Mouse (Mus musculus): ENCODE data around the gene Itgb2. TPM values are rescaled to one million over a fixed set of nuclear protein-coding genes. Genes with fewer than 3 reads are reported as not detected.

The Itgb2 gene
- polyA plus RNA-seq, 1 experiment from 2014 or later: 2.1 TPM

GRCm38 (mm10) chr10:77517801-77518200, 12.3 kb upstream of the Itgb2 start:
- Histone ChIP-seq H3K9ac (no peak overlapping the region), H3K4me2 (no peak overlapping the region), H3K9me3 (replicated peaks) (no peaks in the 10 kb centered on the region), H3K4me3 (no peak overlapping the region), H3K27me3 (no peaks in the 10 kb centered on the region), H3K27ac (no peak overlapping the region), H3K36me3 (peaks cover 9% of the 10 kb centered on the region), H3K4me1 (replicated peaks) (peaks cover 26% of the 10 kb centered on the region)
- no peak for ATAC-seq (replicated peaks; ENCODE audit: insufficient number of reproducible peaks, insufficient read depth, low FRiP score, low read depth)
- WGBS: 82% methylated on average over 5 of the region's 5 CpGs

GRCm38 (mm10) chr10:77519191-77519590, 10.9 kb upstream of the Itgb2 start:
- Histone ChIP-seq H3K9ac (no peak overlapping the region), H3K27me3 (no peaks in the 10 kb centered on the region), H3K4me2 (no peak overlapping the region), H3K36me3 (no peaks in the 10 kb centered on the region), H3K9me3 (replicated peaks) (no peaks in the 10 kb centered on the region), H3K4me1 (replicated peaks) (peaks cover 30% of the 10 kb centered on the region), H3K27ac (no peak overlapping the region), H3K4me3 (no peak overlapping the region)
- WGBS: 61% methylated on average over 3 of the region's 3 CpGs
- ATAC-seq (replicated peaks; ENCODE audit: insufficient number of reproducible peaks, insufficient read depth, low FRiP score, low read depth): no peak

- H3K4me1 ChIP-seq (replicated peaks): peaks cover 21% of the 10 kb centered on the region
- no peaks in the 10 kb centered on the region for H3K36me3 ChIP-seq
- no peaks in the 10 kb centered on the region for H3K27me3 ChIP-seq
- ATAC-seq (replicated peaks; ENCODE audit: insufficient number of reproducible peaks, insufficient read depth, low FRiP score, low read depth): no peak
- H3K9me3 ChIP-seq (replicated peaks): no peaks in the 10 kb centered on the region
- no peak overlapping the region for H3K4me2 ChIP-seq
- H3K4me3 ChIP-seq: no peak overlapping the region
- H3K9ac ChIP-seq: no peak overlapping the region
- 77% methylated on average over 5 of the region's 5 CpGs for WGBS
- H3K27ac ChIP-seq: no peak overlapping the region
These were observed 9.6 kb upstream of the Itgb2 start for GRCm38 (mm10) chr10:77520497-77520896.

- 16% methylated on average over 18 of the region's 18 CpGs for WGBS
These were observed 7.9 kb upstream of the Itgb2 start for GRCm38 (mm10) chr10:77522021-77522731.

GRCm38 (mm10) chr10:77522746-77523145, 7.3 kb upstream of the Itgb2 start:
- no peak for ATAC-seq (replicated peaks; ENCODE audit: insufficient number of reproducible peaks, insufficient read depth, low FRiP score, low read depth)
- H3K4me3 ChIP-seq: peak overlapping the region; percentile 34
- no peaks in the 10 kb centered on the region for H3K27me3 ChIP-seq
- 58% methylated on average over 12 of the region's 12 CpGs for WGBS
- peaks cover 11% of the 10 kb centered on the region for H3K4me1 ChIP-seq (replicated peaks)
- H3K9me3 ChIP-seq (replicated peaks): no peaks in the 10 kb centered on the region
- H3K36me3 ChIP-seq: no peaks in the 10 kb centered on the region
- peak overlapping the region; percentile 36; the same call in 1 of the 2 replicates for H3K9ac ChIP-seq
- peak overlapping the region; percentile 61 for H3K4me2 ChIP-seq
- H3K27ac ChIP-seq: no peak overlapping the region

More at GRCm38 (mm10) chr10:77522021-77522731, 7.9 kb upstream of the Itgb2 start:
- Histone ChIP-seq H3K4me2 (peak overlapping the region; percentile 61), H3K27me3 (no peaks in the 10 kb centered on the region), H3K36me3 (no peaks in the 10 kb centered on the region), H3K4me1 (replicated peaks) (peaks cover 11% of the 10 kb centered on the region), H3K9ac (peak overlapping the region; percentile 36; the same call in 1 of the 2 replicates), H3K27ac (no peak overlapping the region), H3K9me3 (replicated peaks) (no peaks in the 10 kb centered on the region), H3K4me3 (peak overlapping the region; percentile 34)
- no peak for ATAC-seq (replicated peaks; ENCODE audit: insufficient number of reproducible peaks, insufficient read depth, low FRiP score, low read depth)

GRCm38 (mm10) chr10:77523321-77523720, 6.7 kb upstream of the Itgb2 start:
- Histone ChIP-seq H3K4me3 (no peak overlapping the region), H3K9me3 (replicated peaks) (no peaks in the 10 kb centered on the region), H3K4me1 (replicated peaks) (peaks cover 11% of the 10 kb centered on the region), H3K9ac (no peak overlapping the region), H3K27me3 (no peaks in the 10 kb centered on the region), H3K4me2 (no peak overlapping the region), H3K27ac (no peak overlapping the region), H3K36me3 (no peaks in the 10 kb centered on the region)
- WGBS: 61% methylated on average over 7 of the region's 7 CpGs
- no peak; the same call in 1 of the 2 replicates for ATAC-seq (replicated peaks; ENCODE audit: insufficient number of reproducible peaks, insufficient read depth, low FRiP score, low read depth)

GRCm38 (mm10) chr10:77526488-77526887, 3.6 kb upstream of the Itgb2 start:
- Histone ChIP-seq H3K36me3 (no peaks in the 10 kb centered on the region), H3K27me3 (no peaks in the 10 kb centered on the region), H3K4me2 (no peak overlapping the region), H3K9me3 (replicated peaks) (no peaks in the 10 kb centered on the region), H3K9ac (no peak overlapping the region), H3K4me1 (replicated peaks) (peaks cover 27% of the 10 kb centered on the region), H3K27ac (no peak overlapping the region), H3K4me3 (no peak overlapping the region)
- WGBS: 63% methylated on average over 2 of the region's 2 CpGs
- no peak for ATAC-seq (replicated peaks; ENCODE audit: insufficient number of reproducible peaks, insufficient read depth, low FRiP score, low read depth)

GRCm38 (mm10) chr10:77528634-77529033, 1.4 kb upstream of the Itgb2 start:
- H3K36me3 ChIP-seq: no peaks in the 10 kb centered on the region
- WGBS: 69% methylated on average over 6 of the region's 6 CpGs
- H3K4me3 ChIP-seq: no peak overlapping the region
- H3K27ac ChIP-seq: no peak overlapping the region
- no peak for ATAC-seq (replicated peaks; ENCODE audit: insufficient number of reproducible peaks, insufficient read depth, low FRiP score, low read depth)
- H3K9ac ChIP-seq: no peak overlapping the region
- H3K4me1 ChIP-seq (replicated peaks): peaks cover 21% of the 10 kb centered on the region
- no peaks in the 10 kb centered on the region for H3K9me3 ChIP-seq (replicated peaks)
- H3K27me3 ChIP-seq: no peaks in the 10 kb centered on the region
- no peak overlapping the region for H3K4me2 ChIP-seq

- H3K9ac ChIP-seq: no peak overlapping the region
These were observed 1.3 kb downstream of the Itgb2 start for GRCm38 (mm10) chr10:77531026-77532019.

GRCm38 (mm10) chr10:77532020-77532413, 2.0 kb downstream of the Itgb2 start:
- peaks cover 21% of the 10 kb centered on the region for H3K4me1 ChIP-seq (replicated peaks)
- no peaks in the 10 kb centered on the region for H3K9me3 ChIP-seq (replicated peaks)
- WGBS: 81% methylated on average over 1 of the region's 1 CpGs
- H3K9ac ChIP-seq: no peak overlapping the region
- H3K27me3 ChIP-seq: no peaks in the 10 kb centered on the region
- no peak overlapping the region for H3K27ac ChIP-seq
- H3K36me3 ChIP-seq: no peaks in the 10 kb centered on the region
- ATAC-seq (replicated peaks; ENCODE audit: insufficient number of reproducible peaks, insufficient read depth, low FRiP score, low read depth): no peak
- no peak overlapping the region for H3K4me2 ChIP-seq
- H3K4me3 ChIP-seq: no peak overlapping the region

More at GRCm38 (mm10) chr10:77531026-77532019, 1.3 kb downstream of the Itgb2 start:
- Histone ChIP-seq H3K9me3 (replicated peaks) (no peaks in the 10 kb centered on the region), H3K27me3 (no peaks in the 10 kb centered on the region), H3K4me2 (0 out of 2 replicates have a peak overlapping the region, but pooled peaks have one; percentile 2), H3K4me3 (peak overlapping the region; percentile 11; the same call in 1 of the 2 replicates), H3K36me3 (no peaks in the 10 kb centered on the region), H3K4me1 (replicated peaks) (peaks cover 21% of the 10 kb centered on the region), H3K27ac (peak overlapping the region; percentile 21; the same call in 1 of the 2 replicates)
- peak; percentile 43; the same call in 1 of the 2 replicates for ATAC-seq (replicated peaks; ENCODE audit: insufficient number of reproducible peaks, insufficient read depth, low FRiP score, low read depth)
- WGBS: 62% methylated on average over 6 of the region's 6 CpGs

GRCm38 (mm10) chr10:77536727-77537126, 6.7 kb downstream of the Itgb2 start:
- no peaks in the 10 kb centered on the region for H3K36me3 ChIP-seq
- no peak overlapping the region for H3K4me2 ChIP-seq
- no peak for ATAC-seq (replicated peaks; ENCODE audit: insufficient number of reproducible peaks, insufficient read depth, low FRiP score, low read depth)
- no peak overlapping the region for H3K27ac ChIP-seq
- WGBS: 70% methylated on average over 8 of the region's 8 CpGs
- H3K9ac ChIP-seq: no peak overlapping the region
- H3K4me3 ChIP-seq: no peak overlapping the region
- no peaks in the 10 kb centered on the region for H3K9me3 ChIP-seq (replicated peaks)
- H3K27me3 ChIP-seq: no peaks in the 10 kb centered on the region
- peaks cover 9% of the 10 kb centered on the region for H3K4me1 ChIP-seq (replicated peaks)
